Comparison of ENCODE assay signal across 10 mouse cellular contexts in the genomic region with DNA sequence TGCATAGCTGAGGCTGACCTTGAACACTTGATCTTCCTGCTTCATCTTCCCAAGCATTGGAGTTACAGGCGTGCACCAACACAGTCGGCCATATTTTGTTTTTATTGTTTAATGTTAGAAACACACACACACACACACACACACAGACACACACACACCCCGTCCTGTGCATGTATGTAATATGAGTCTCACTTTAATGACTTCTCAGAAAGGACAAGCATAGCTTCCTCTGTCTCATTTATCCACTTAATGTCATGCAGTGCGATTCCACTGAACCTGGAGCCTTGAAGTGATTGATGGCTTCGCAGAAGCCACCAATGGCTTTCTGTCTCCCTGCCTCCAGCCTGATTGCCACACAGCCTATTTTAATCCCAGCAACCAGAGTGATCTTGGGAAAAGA. TPM values are rescaled to one million over a fixed set of nuclear protein-coding genes. Genes with fewer than 3 reads are reported as not detected.
A peak's percentile ranks its signal among the peaks of the same experiment; 100 is the strongest.
DNase-seq lines count a peak whose midpoint lies in the region; ATAC-seq and TF ChIP-seq lines count a peak whose summit lies in the region.
"Had no signal": no experiment of that assay in that cellular context is flagged by ENCODE, and none has a peak within 500 bp of the region (broad histone marks: within the 10 kb centered on the region; RNA-seq: fewer than 3 reads in every experiment).

No protein-coding gene starts in this region.

- H3K9me3 ChIP-seq in kidney, embryonic 16.5 days (ENCODE audit: low read length): no peaks in the 10 kb centered on the region
- H3K9me3 ChIP-seq in hindbrain, embryonic 11.5 days (ENCODE audit: control insufficient read depth, low read length): no peaks in the 10 kb centered on the region

- H3K4me1 ChIP-seq in kidney, embryonic 16.5 days (ENCODE audit: insufficient read depth, low read length): no peaks in the 10 kb centered on the region
- H3K4me1 ChIP-seq in hindbrain, embryonic 11.5 days (replicated peaks; ENCODE audit: control insufficient read depth, insufficient read depth, low read length): 0 out of 2 replicates have a peak, but pooled peaks cover 2% of the 10 kb centered on the region

- 24% methylated on average over 5 of the region's 5 CpGs for WGBS in kidney, embryonic 16.5 days
- WGBS in hindbrain, embryonic 11.5 days: 48% methylated on average over 5 of the region's 5 CpGs

- no peak overlapping the region for H3K4me2 ChIP-seq in kidney, embryonic 16.5 days (replicated peaks; ENCODE audit: low read depth, low read length)
- no peak overlapping the region for H3K4me2 ChIP-seq in hindbrain, embryonic 11.5 days (replicated peaks; ENCODE audit: low read depth, low read length)
- peak overlapping the region; percentile 12 for H3K4me2 ChIP-seq in myocyte (ENCODE audit: low read depth)

- H3K27me3 ChIP-seq in kidney, embryonic 16.5 days (ENCODE audit: insufficient read depth, low read length): no peaks in the 10 kb centered on the region
- no peaks in the 10 kb centered on the region for H3K27me3 ChIP-seq in hindbrain, embryonic 11.5 days (ENCODE audit: control insufficient read depth, insufficient read depth, low read length)
- H3K27me3 ChIP-seq in myocyte (ENCODE audit: control insufficient read depth, insufficient read depth, insufficient read length): no peaks in the 10 kb centered on the region

- H3K27ac ChIP-seq in kidney, embryonic 16.5 days (ENCODE audit: low read length): no peak overlapping the region
- H3K27ac ChIP-seq in hindbrain, embryonic 11.5 days (ENCODE audit: low read depth, low read length): peak overlapping the region; percentile 51
- H3K27ac ChIP-seq: macrophage had no signal

- H3K36me3 ChIP-seq in kidney, embryonic 16.5 days (ENCODE audit: insufficient read depth, low read length): no peaks in the 10 kb centered on the region
- H3K36me3 ChIP-seq in hindbrain, embryonic 11.5 days (ENCODE audit: control insufficient read depth, insufficient read depth, low read length): no peaks in the 10 kb centered on the region
- H3K36me3 ChIP-seq in myocyte (ENCODE audit: control insufficient read depth, insufficient read depth): no peaks in the 10 kb centered on the region

- H3K4me3 ChIP-seq in kidney, embryonic 16.5 days (ENCODE audit: low read length): no peak overlapping the region
- H3K4me3 ChIP-seq in hindbrain, embryonic 11.5 days (ENCODE audit: low read depth, low read length): no peak overlapping the region
- H3K4me3 ChIP-seq in myocyte: no peak overlapping the region

- no peaks in the 10 kb centered on the region for H3K79me2 ChIP-seq in myocyte (ENCODE audit: control insufficient read depth, insufficient read depth)

- no peak overlapping the region for H3ac ChIP-seq in myocyte (ENCODE audit: control insufficient read depth, insufficient read length)

- TF ChIP-seq POLR2A in myocyte (IDR thresholded peaks at IDR 0.05; ENCODE audit: insufficient read length, low read depth): no peak

- peak; percentile 74; the same call in 1 of the 2 replicates for ATAC-seq in kidney, embryonic 16.5 days (ENCODE audit: low FRiP score, low TSS enrichment)
- peak; percentile 88 for ATAC-seq in hindbrain, embryonic 11.5 days (ENCODE audit: low FRiP score)
- ATAC-seq: activated CD4-positive, CD25-positive, alpha-beta regulatory T cell, adult 4 months had no signal

- no peak overlapping the region for H3K9ac ChIP-seq in kidney, embryonic 16.5 days (replicated peaks; ENCODE audit: low read length)
- H3K9ac ChIP-seq in hindbrain, embryonic 11.5 days (ENCODE audit: low read depth, low read length): no peak overlapping the region

- DNase-seq in kidney, adult 11 months: no peak
- peak; percentile 66 for DNase-seq in brain, adult 2 months (ENCODE audit: low read depth, low spot score)
- peak; percentile 45 for DNase-seq in hindbrain, embryonic 11.5 days (ENCODE audit: low spot score)
- DNase-seq in thymus, postnatal 36 days: no peak
- no peak for DNase-seq in adipocyte (ENCODE audit: low spot score)
- DNase-seq in kidney, postnatal 36 days: no peak

TF ChIP-seq in myocyte, 11 proteins besides CTCF, POLR2A, EP300 and RAD21:
- TF ChIP-seq MYOD1 (IDR thresholded peaks at IDR 0.05; ENCODE audit: control insufficient read depth in 1 of 3, insufficient read length in 2 of 3, low read depth in 2 of 3): no peak
- TF ChIP-seq CEBPB (IDR thresholded peaks at IDR 0.05; ENCODE audit: insufficient read depth, poor library complexity, severe bottlenecking): peak; percentile 23; the same call in 1 of the 2 replicates

RNA-seq across cellular contexts. Expression of a gene that starts 15.2 kb away (rescaled TPM):
- 0.19 and 0.92 TPM in 2 replicates for polyA plus RNA-seq in kidney, embryonic 16.5 days (2015; fragmentation: Nextera tagmentation; extraction: Ambion mirVana)
- polyA plus RNA-seq in hindbrain, embryonic 11.5 days (2014; fragmentation: Nextera tagmentation; extraction: Ambion mirVana): 33.2 and 34.4 TPM in 2 replicates
- 0.05 TPM for polyA plus RNA-seq in myocyte (2012; fragmentation: generic; extraction: Trizol)
- polyA plus RNA-seq: macrophage had no signal

Comparison
In these comparisons a context has a peak if more than half of its experiments do, and no peak if none do; other contexts are left out.
1. DNase-seq: peak in brain, adult 2 months (single experiment) and hindbrain, embryonic 11.5 days (single experiment); none in kidney, adult 11 months (single experiment), thymus, postnatal 36 days (0 of 2), adipocyte (single experiment) and kidney, postnatal 36 days (0 of 2).
2. RNA of a gene that starts 15.2 kb away (polyA plus RNA-seq): 33.2 to 34.4 TPM in hindbrain, embryonic 11.5 days; 0.19 to 0.92 TPM in kidney, embryonic 16.5 days and 0.05 TPM in myocyte (single experiment); every median in the first group is over 10 times any median in the second.